Mouse (Mus musculus) small intestine, adult 2 months (tissue): ENCODE data around the gene Hsd11b2. TPM values are rescaled to one million over a fixed set of nuclear protein-coding genes. Genes with fewer than 3 reads are reported as not detected.

Experiments
- H3K27ac ChIP-seq: fragments of 200-500 bp; 2 replicates; pipeline ENCODE4 v1.5.1; 2012; ENCODE audit warnings: low read depth, low read length, control low read depth, inconsistent platforms; ENCODE audit not compliant: insufficient read depth
- H3K27me3 ChIP-seq: fragments of 200-500 bp; 2 replicates; pipeline ENCODE4 v1.6.1; 2012; ENCODE audit warnings: mild to moderate bottlenecking, moderate library complexity, low read length, inconsistent platforms; ENCODE audit not compliant: control insufficient read depth, insufficient read depth
- H3K36me3 ChIP-seq: fragments of 200-500 bp; 2 replicates; pipeline ENCODE4 v1.6.1; 2012; ENCODE audit warnings: mild to moderate bottlenecking, low read length, control low read depth, inconsistent platforms; ENCODE audit not compliant: control insufficient read depth, insufficient read depth
- H3K4me1 ChIP-seq: fragments of 200-500 bp; 2 replicates; pipeline ENCODE4 v1.6.1; 2012; ENCODE audit warnings: low read length, inconsistent platforms, mixed read lengths; ENCODE audit not compliant: control insufficient read depth, insufficient read depth, insufficient read length
- H3K4me3 ChIP-seq: fragments of 200-500 bp; 2 replicates; pipeline ENCODE4 v1.5.1; 2012; ENCODE audit warnings: low read depth, mild to moderate bottlenecking, control low read depth, inconsistent platforms, low read length, moderate library complexity
- CTCF ChIP-seq: fragments of 200-500 bp; IDR thresholded peaks from 2 replicates; pipeline ENCODE4 v1.5.1; 2012; ENCODE audit warnings: low read depth, mild to moderate bottlenecking, control low read depth, inconsistent platforms, low read length, moderate library complexity, mixed read lengths; ENCODE audit not compliant: insufficient replicate concordance, insufficient read length; ENCODE audit errors: extremely low read depth
- POLR2A ChIP-seq: fragments of 200-500 bp; IDR thresholded peaks from 2 replicates; pipeline ENCODE4 v1.6.1; 2012; ENCODE audit warnings: low read depth, mild to moderate bottlenecking, control low read depth, inconsistent platforms, low read length, moderate library complexity
- polyA plus RNA-seq: library from polyadenylated mRNA; depleted of rRNA; stranded (reverse); fragments of >200 nt; gene quantifications from 2 replicates; pipeline ENCODE4 v1.2.3, GENCODE M21; 2012; rRNA removed

Hsd11b2 gene
- polyA plus RNA-seq, 1 experiment = 12.2 TPM

GRCm38 (mm10) chr8:105573427-105573826 lies 54.9 kb downstream of the Hsd11b2 start:
- Histone ChIP-seq H3K27ac (no peak overlapping the region), H3K4me3 (no peak overlapping the region), H3K27me3 (no peaks in the 10 kb centered on the region), H3K4me1 (no peaks in the 10 kb centered on the region), H3K36me3 (no peaks in the 10 kb centered on the region)
- TF ChIP-seq POLR2A (no peak), CTCF (no peak)

Other genes starting within 250 kb of the Hsd11b2 start
- gene Hsf4, start 249.0 kb upstream of the Hsd11b2 start, polyA plus RNA-seq = 1.2 and 1.3 TPM in 2 replicates
- 0.52 and 1.1 TPM in 2 replicates for gene Nol3, start 242.6 kb upstream of the Hsd11b2 start, polyA plus RNA-seq
- 1.6 and 2.6 TPM in 2 replicates for gene 4931428F04Rik, start 228.9 kb upstream of the Hsd11b2 start, polyA plus RNA-seq
- gene Exoc3l, start 222.7 kb upstream of the Hsd11b2 start, polyA plus RNA-seq = 2.1 and 3.1 TPM in 2 replicates
- gene E2f4, start 221.1 kb upstream of the Hsd11b2 start, polyA plus RNA-seq = 81.4 and 152 TPM in 2 replicates
- gene Elmo3, start 213.2 kb upstream of the Hsd11b2 start, polyA plus RNA-seq = 39.6 and 107 TPM in 2 replicates
- gene Lrrc29, start 192.5 kb upstream of the Hsd11b2 start, polyA plus RNA-seq = 2.7 and 6.9 TPM in 2 replicates
- gene Tmem208, start 192.4 kb upstream of the Hsd11b2 start, polyA plus RNA-seq = 77.5 and 105 TPM in 2 replicates
- 15.4 and 19.6 TPM in 2 replicates for gene Fhod1, start 170.8 kb upstream of the Hsd11b2 start, polyA plus RNA-seq
- gene Slc9a5, start 169.9 kb upstream of the Hsd11b2 start, polyA plus RNA-seq = 1.4 and 3.1 TPM in 2 replicates
- gene Plekhg4, start 145.5 kb upstream of the Hsd11b2 start, polyA plus RNA-seq = 0.14 and 0.41 TPM in 2 replicates
- gene Kctd19, start 105.3 kb upstream of the Hsd11b2 start, polyA plus RNA-seq = not detected in 2 replicates
- gene Lrrc36, start 105.2 kb upstream of the Hsd11b2 start, polyA plus RNA-seq = 0.06 TPM in 1 of 2 replicates, not detected in the other
- gene Tppp3, start 47.2 kb upstream of the Hsd11b2 start, polyA plus RNA-seq = 36.9 and 60.5 TPM in 2 replicates
- gene Zdhhc1, start 21.9 kb upstream of the Hsd11b2 start, polyA plus RNA-seq = 14.8 and 15.2 TPM in 2 replicates
- 41.9 and 70.8 TPM in 2 replicates for gene Atp6v0d1, start 47.3 kb downstream of the Hsd11b2 start, polyA plus RNA-seq
- gene Ripor1, start 86.5 kb downstream of the Hsd11b2 start, polyA plus RNA-seq = 11.8 and 12.0 TPM in 2 replicates
- gene Ctcf, start 117.8 kb downstream of the Hsd11b2 start, polyA plus RNA-seq = 5.3 and 8.4 TPM in 2 replicates
- gene Agrp, start 118.6 kb downstream of the Hsd11b2 start, polyA plus RNA-seq = 0.35 TPM in 1 of 2 replicates, not detected in the other
- 2.9 and 5.4 TPM in 2 replicates for gene Carmil2, start 167.5 kb downstream of the Hsd11b2 start, polyA plus RNA-seq
- 10.5 and 20.6 TPM in 2 replicates for gene Acd, start 182.3 kb downstream of the Hsd11b2 start, polyA plus RNA-seq
- 5.1 and 7.2 TPM in 2 replicates for gene Pard6a, start 182.4 kb downstream of the Hsd11b2 start, polyA plus RNA-seq
- not detected in 2 replicates for gene 4933405L10Rik, start 188.9 kb downstream of the Hsd11b2 start, polyA plus RNA-seq
- 3.6 and 5.3 TPM in 2 replicates for gene Enkd1, start 189.5 kb downstream of the Hsd11b2 start, polyA plus RNA-seq
- 4.9 and 8.3 TPM in 2 replicates for gene Gfod2, start 239.9 kb downstream of the Hsd11b2 start, polyA plus RNA-seq